8 mouse cellular contexts compared by ENCODE assay signal in the genomic region with DNA sequence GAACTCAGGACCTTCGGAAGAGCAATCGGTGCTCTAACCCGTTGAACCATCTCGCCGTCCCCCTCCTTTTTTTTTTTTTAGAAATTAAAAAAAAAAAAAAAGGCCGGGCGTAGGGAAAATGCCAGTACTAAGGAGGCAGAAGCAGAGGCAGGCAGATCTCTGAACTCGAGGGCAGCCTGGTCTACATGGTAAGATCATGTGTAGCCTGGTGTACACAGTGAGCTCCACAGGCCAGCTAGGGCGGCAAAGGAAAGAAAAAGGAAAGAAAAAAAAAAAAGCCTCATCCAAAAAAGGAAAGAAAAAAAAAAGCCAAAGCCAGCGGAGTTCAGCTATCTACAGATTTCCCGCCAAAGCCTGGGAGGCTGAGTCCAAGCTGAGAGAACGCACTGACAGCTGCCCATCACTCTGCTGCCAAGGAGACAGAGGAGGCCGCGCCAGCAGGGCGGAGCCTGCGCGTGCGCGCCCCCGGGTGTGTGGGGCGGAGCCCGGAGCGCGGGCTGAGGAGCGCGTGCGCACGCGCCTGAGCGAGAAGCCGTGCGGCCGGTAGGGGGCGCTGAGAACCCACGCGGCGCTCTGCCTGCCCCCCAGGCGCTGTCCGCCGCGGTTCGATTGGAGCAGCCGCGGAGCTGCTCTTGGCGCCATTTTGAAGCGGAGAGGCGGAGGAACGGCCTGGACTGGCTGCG. TPM values are rescaled to one million over a fixed set of nuclear protein-coding genes. Genes with fewer than 3 reads are reported as not detected.
DNase-seq lines count a peak whose midpoint lies in the region; ATAC-seq and TF ChIP-seq lines count a peak whose summit lies in the region.

A gene (plus strand): TSS at position 587 of the 683 bp plus-strand sequence.

- TF ChIP-seq CTCF in ES-Bruce4 (IDR thresholded peaks at IDR 0.05; ENCODE audit: low read depth, low read length), result peak; percentile 75
- peak; percentile 95 for TF ChIP-seq CTCF in liver, postnatal 0 days (IDR thresholded peaks at IDR 0.05; ENCODE audit: low read depth)

- 19% methylated on average over 36 of the region's 49 CpGs for whole genome bisulfite sequencing in forebrain, embryonic 13.5 days
- 13% methylated on average over 47 of the region's 49 CpGs for WGBS in large intestine, adult 2 months
- WGBS in liver, postnatal 0 days (ENCODE audit: insufficient replicate concordance), result 16% methylated on average over 39 of the region's 49 CpGs
- 15% methylated on average over 48 of the region's 49 CpGs for WGBS in neural tube, embryonic 14.5 days

- DNase-seq in heart, postnatal 10 days, result peak; percentile 95
- DNase-seq in large intestine, adult 2 months (ENCODE audit: low read depth, low spot score), result peak; percentile 72
- DNase-seq in liver, postnatal 0 days, result peak; percentile 98
- peak; percentile 97 for DNase-seq in testis, postnatal 10 days (ENCODE audit: low spot score)

- 0 out of 2 replicates have a peak, but pooled peaks have one; percentile 21 for TF ChIP-seq EP300 in ES-Bruce4 (IDR thresholded peaks at IDR 0.05; ENCODE audit: insufficient read depth, low read depth, low read length)
- no peak for TF ChIP-seq EP300 in liver, postnatal 0 days (IDR thresholded peaks at IDR 0.05; ENCODE audit: low read depth)

- ATAC-seq in cerebellum, adult (ENCODE audit: insufficient number of reproducible peaks, low FRiP score, low TSS enrichment), result peak; percentile 95
- ATAC-seq in forebrain, embryonic 13.5 days, result peak; percentile 96
- ATAC-seq in liver, postnatal 0 days, result peak; percentile 95
- ATAC-seq in neural tube, embryonic 14.5 days (ENCODE audit: low read depth), result peak; percentile 97

- H3K4me2 ChIP-seq in forebrain, embryonic 13.5 days, result peak within 1 kb of the TSS; percentile 60
- H3K4me2 ChIP-seq in liver, postnatal 0 days (ENCODE audit: low read depth, low read length), result peak within 1 kb of the TSS; percentile 90
- H3K4me2 ChIP-seq in neural tube, embryonic 14.5 days (ENCODE audit: low read depth, low read length), result peak within 1 kb of the TSS; percentile 57

- no peak within 1 kb of the TSS for H3K27ac ChIP-seq in ES-Bruce4 (ENCODE audit: insufficient read depth, low read length)
- H3K27ac ChIP-seq in forebrain, embryonic 13.5 days, result peak within 1 kb of the TSS; percentile 97
- H3K27ac ChIP-seq in liver, postnatal 0 days (ENCODE audit: low read depth), result peak within 1 kb of the TSS; percentile 92
- peak within 1 kb of the TSS; percentile 97 for H3K27ac ChIP-seq in neural tube, embryonic 14.5 days (ENCODE audit: low read depth, low read length)

- intact Hi-C loops in heart, postnatal 10 days (cut with DNase I), result loop anchor here (1.0 to 10.0 kb wide), 4 partner anchors 29 to 694 kb away; no protein-coding TSS in a partner anchor

- peak within 1 kb of the TSS; percentile 95 for H3K9ac ChIP-seq in ES-Bruce4 (ENCODE audit: low read depth, poor library complexity, severe bottlenecking)
- peak within 1 kb of the TSS; percentile 98 for H3K9ac ChIP-seq in forebrain, embryonic 13.5 days
- peak within 1 kb of the TSS; percentile 98 for H3K9ac ChIP-seq in liver, postnatal 0 days (replicated peaks)
- H3K9ac ChIP-seq in neural tube, embryonic 14.5 days (replicated peaks; ENCODE audit: low read depth, low read length), result peak within 1 kb of the TSS; percentile 94

- no peaks in the 10 kb centered on the region for H3K9me3 ChIP-seq in ES-Bruce4 (replicated peaks; ENCODE audit: control insufficient read depth, insufficient read depth, low read length, poor library complexity, severe bottlenecking)
- no peaks in the 10 kb centered on the region for H3K9me3 ChIP-seq in forebrain, embryonic 13.5 days (replicated peaks)
- H3K9me3 ChIP-seq in liver, postnatal 0 days (ENCODE audit: low read length), result no peaks in the 10 kb centered on the region
- H3K9me3 ChIP-seq in neural tube, embryonic 14.5 days (ENCODE audit: control insufficient read depth, low read length), result no peaks in the 10 kb centered on the region

- H3K36me3 ChIP-seq in ES-Bruce4 (ENCODE audit: control insufficient read depth, insufficient read depth, low read length, poor library complexity, severe bottlenecking), result no peaks in the 10 kb centered on the region
- no peaks in the 10 kb centered on the region for H3K36me3 ChIP-seq in forebrain, embryonic 13.5 days (ENCODE audit: poor library complexity, severe bottlenecking)
- no peaks in the 10 kb centered on the region for H3K36me3 ChIP-seq in liver, postnatal 0 days (replicated peaks; ENCODE audit: insufficient read depth, low read length)
- H3K36me3 ChIP-seq in neural tube, embryonic 14.5 days (ENCODE audit: control insufficient read depth, insufficient read depth, low read length), result no peaks in the 10 kb centered on the region

- TF ChIP-seq POLR2A in ES-Bruce4 (IDR thresholded peaks at IDR 0.05; ENCODE audit: insufficient read depth, low read length), result no peak

- no peaks in the 10 kb centered on the region; the same call in 1 of the 2 replicates for H3K27me3 ChIP-seq in ES-Bruce4 (ENCODE audit: control insufficient read depth, insufficient read depth, low read length, poor library complexity, severe bottlenecking)
- H3K27me3 ChIP-seq in forebrain, embryonic 13.5 days, result no peaks in the 10 kb centered on the region
- H3K27me3 ChIP-seq in liver, postnatal 0 days (ENCODE audit: insufficient read depth, low read length), result no peaks in the 10 kb centered on the region
- no peaks in the 10 kb centered on the region; the same call in 1 of the 2 replicates for H3K27me3 ChIP-seq in neural tube, embryonic 14.5 days (ENCODE audit: control insufficient read depth, insufficient read depth, low read length)

- peak within 1 kb of the TSS; percentile 86 for H3K4me3 ChIP-seq in ES-Bruce4 (ENCODE audit: low read depth, low read length)
- H3K4me3 ChIP-seq in forebrain, embryonic 13.5 days, result peak within 1 kb of the TSS; percentile 88
- H3K4me3 ChIP-seq in liver, postnatal 0 days (ENCODE audit: low read depth, low read length), result peak within 1 kb of the TSS; percentile 92
- peak within 1 kb of the TSS; percentile 81 for H3K4me3 ChIP-seq in neural tube, embryonic 14.5 days (ENCODE audit: low read depth, low read length)

- no peaks in the 10 kb centered on the region for H3K4me1 ChIP-seq in ES-Bruce4 (ENCODE audit: control insufficient read depth, insufficient read depth, low read length)
- H3K4me1 ChIP-seq in forebrain, embryonic 13.5 days, result peaks cover 19% of the 10 kb centered on the region
- H3K4me1 ChIP-seq in liver, postnatal 0 days (ENCODE audit: insufficient read depth), result peaks cover 5% of the 10 kb centered on the region
- H3K4me1 ChIP-seq in neural tube, embryonic 14.5 days (ENCODE audit: control insufficient read depth, insufficient read depth, low read length), result peaks cover 8% of the 10 kb centered on the region

RNA-seq across cellular contexts. Expression of the gene that starts here (rescaled TPM):
- polyA plus RNA-seq in ES-Bruce4 (2011; ENCODE audit: insufficient read depth, insufficient read length, low read depth, missing spikeins), result 56.6 and 63.4 TPM in 2 replicates
- 32.0 and 36.0 TPM in 2 replicates for polyA plus RNA-seq in forebrain, embryonic 13.5 days (2015; fragmentation: Nextera tagmentation; extraction: Ambion mirVana)
- 10 to 100 TPM; 25.5 to 27.1 TPM for total RNA-seq in heart, postnatal 10 days (2021)
- 2.6 and 2.7 TPM in 2 replicates for polyA plus RNA-seq in large intestine, adult 2 months (2012; rRNA removed)
- 4.4 and 5.2 TPM in 2 replicates for polyA plus RNA-seq in liver, postnatal 0 days (2015; fragmentation: Nextera tagmentation; extraction: Ambion mirVana)
- 52.2 and 55.5 TPM in 2 replicates for polyA plus RNA-seq in neural tube, embryonic 14.5 days (2014; fragmentation: Nextera tagmentation; extraction: Ambion mirVana)
